Mouse (Mus musculus): ENCODE measurements at regions not wholly inside any gene's neighbourhood (a gene's known extent, or its start where the extent isn't known, plus 50 kb on each side); places are given as distances from the start of the nearest gene placed in this dataset.

DNA sequence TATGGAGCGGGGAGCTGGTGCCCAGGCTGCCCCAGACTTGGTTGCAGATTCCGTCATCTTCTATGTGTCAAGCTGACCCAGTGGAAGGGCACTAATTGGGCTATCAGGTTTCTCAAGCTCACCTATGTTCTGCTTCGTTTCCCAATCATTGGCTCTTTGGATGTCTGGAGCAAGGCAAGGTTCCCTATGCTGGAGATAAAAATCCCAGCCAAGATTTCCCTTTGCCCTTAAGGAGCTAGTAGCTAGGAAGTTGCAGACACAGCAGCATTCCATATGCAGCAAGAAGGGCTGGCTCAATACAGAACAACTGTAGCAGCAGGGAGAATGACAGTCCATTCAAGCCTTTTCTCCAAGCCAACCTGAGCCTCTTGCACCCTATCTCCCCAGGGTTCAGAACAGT, 159.2 kb upstream of the Zfp706 start:
- H3K27ac ChIP-seq (ENCODE audit: low read length) = no peak overlapping the region
- no peaks in the 10 kb centered on the region for H3K27me3 ChIP-seq (ENCODE audit: control insufficient read depth, insufficient read depth, low read depth, low read length)
- H3K4me2 ChIP-seq (ENCODE audit: low read depth, low read length) = no peak overlapping the region
- no peak overlapping the region for H3K4me3 ChIP-seq (ENCODE audit: low read depth, low read length)
- no peaks in the 10 kb centered on the region for H3K36me3 ChIP-seq (ENCODE audit: control insufficient read depth, insufficient read depth)
- 53% methylated on average over 3 of the region's 3 CpGs for WGBS (ENCODE audit: insufficient replicate concordance)
- H3K9ac ChIP-seq (ENCODE audit: low read depth, low read length) = no peak overlapping the region
- H3K4me1 ChIP-seq (ENCODE audit: control insufficient read depth, low read depth, low read length) = no peaks in the 10 kb centered on the region
- H3K9me3 ChIP-seq (replicated peaks; ENCODE audit: control insufficient read depth, low read length) = no peaks in the 10 kb centered on the region
- ATAC-seq (ENCODE audit: low read depth) = no peak

DNA sequence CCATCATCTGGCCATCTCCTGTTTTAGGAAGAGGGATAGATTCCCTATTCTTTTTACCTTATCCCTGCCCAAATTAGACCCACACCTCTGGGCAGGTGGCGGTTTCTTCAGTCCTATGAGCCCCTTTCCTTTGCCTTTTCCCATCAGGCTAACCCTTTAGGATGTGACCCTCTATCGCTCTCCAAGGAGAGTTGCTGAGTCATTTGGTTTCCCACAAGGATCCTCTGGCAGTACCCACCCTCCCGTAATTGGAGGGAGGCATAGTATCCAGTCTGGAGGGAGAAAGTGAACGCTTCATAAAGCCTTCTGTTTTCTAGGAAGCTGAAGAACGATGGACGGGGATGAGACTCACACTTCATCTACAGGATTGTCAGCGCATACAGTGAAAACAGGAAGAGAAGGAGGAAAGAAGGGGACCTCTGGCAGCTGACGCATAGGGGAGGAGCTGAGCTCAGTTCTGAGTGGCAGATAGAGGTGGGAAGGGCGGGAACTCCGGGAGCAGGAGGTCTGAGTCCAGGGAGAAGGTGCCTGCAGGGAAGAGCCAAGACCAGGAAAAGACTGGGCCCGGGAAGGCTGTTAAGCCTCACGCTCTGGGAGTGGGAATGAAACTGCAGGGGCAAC, 158.4 kb upstream of the Zfp706 start:
- no peak for ATAC-seq (ENCODE audit: low read depth)
- Histone ChIP-seq H3K27me3 (ENCODE audit: control insufficient read depth, insufficient read depth, low read depth, low read length) (no peaks in the 10 kb centered on the region), H3K4me3 (ENCODE audit: low read depth, low read length) (no peak overlapping the region), H3K27ac (ENCODE audit: low read length) (no peak overlapping the region), H3K4me2 (ENCODE audit: low read depth, low read length) (no peak overlapping the region), H3K9me3 (replicated peaks; ENCODE audit: control insufficient read depth, low read length) (no peaks in the 10 kb centered on the region), H3K4me1 (ENCODE audit: control insufficient read depth, low read depth, low read length) (no peaks in the 10 kb centered on the region), H3K36me3 (ENCODE audit: control insufficient read depth, insufficient read depth) (no peaks in the 10 kb centered on the region), H3K9ac (ENCODE audit: low read depth, low read length) (no peak overlapping the region)
- 9% methylated on average over 12 of the region's 12 CpGs for WGBS (ENCODE audit: insufficient replicate concordance)

DNA sequence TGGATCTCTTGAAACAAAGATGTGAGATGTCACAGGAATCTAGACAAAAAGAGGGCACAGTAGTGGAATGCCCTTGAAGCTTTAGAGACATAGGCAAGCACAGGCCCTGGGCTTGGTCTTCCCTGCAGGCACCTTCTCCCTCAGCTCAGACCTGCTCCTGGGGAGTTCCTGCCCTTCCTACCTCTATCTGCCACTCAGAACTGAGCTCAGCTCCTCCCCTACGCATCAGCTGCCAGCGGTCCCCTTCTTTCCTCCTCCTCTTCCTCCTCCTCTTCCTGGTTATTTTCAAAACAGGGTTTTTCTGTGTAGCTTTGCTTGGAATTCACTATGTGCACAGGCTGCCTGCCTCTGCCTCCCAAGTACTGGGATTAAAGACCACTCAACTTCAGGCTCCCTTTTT, 157.6 kb upstream of the Zfp706 start:
- H3K4me1 ChIP-seq (ENCODE audit: control insufficient read depth, low read depth, low read length) = no peaks in the 10 kb centered on the region
- no peaks in the 10 kb centered on the region for H3K27me3 ChIP-seq (ENCODE audit: control insufficient read depth, insufficient read depth, low read depth, low read length)
- no peak overlapping the region for H3K9ac ChIP-seq (ENCODE audit: low read depth, low read length)
- H3K27ac ChIP-seq (ENCODE audit: low read length) = no peak overlapping the region
- H3K9me3 ChIP-seq (replicated peaks; ENCODE audit: control insufficient read depth, low read length) = no peaks in the 10 kb centered on the region
- H3K36me3 ChIP-seq (ENCODE audit: control insufficient read depth, insufficient read depth) = no peaks in the 10 kb centered on the region
- 36% methylated on average over 2 of the region's 2 CpGs for WGBS (ENCODE audit: insufficient replicate concordance)
- H3K4me3 ChIP-seq (ENCODE audit: low read depth, low read length) = no peak overlapping the region
- H3K4me2 ChIP-seq (ENCODE audit: low read depth, low read length) = no peak overlapping the region
- ATAC-seq (ENCODE audit: low read depth) = no peak

DNA sequence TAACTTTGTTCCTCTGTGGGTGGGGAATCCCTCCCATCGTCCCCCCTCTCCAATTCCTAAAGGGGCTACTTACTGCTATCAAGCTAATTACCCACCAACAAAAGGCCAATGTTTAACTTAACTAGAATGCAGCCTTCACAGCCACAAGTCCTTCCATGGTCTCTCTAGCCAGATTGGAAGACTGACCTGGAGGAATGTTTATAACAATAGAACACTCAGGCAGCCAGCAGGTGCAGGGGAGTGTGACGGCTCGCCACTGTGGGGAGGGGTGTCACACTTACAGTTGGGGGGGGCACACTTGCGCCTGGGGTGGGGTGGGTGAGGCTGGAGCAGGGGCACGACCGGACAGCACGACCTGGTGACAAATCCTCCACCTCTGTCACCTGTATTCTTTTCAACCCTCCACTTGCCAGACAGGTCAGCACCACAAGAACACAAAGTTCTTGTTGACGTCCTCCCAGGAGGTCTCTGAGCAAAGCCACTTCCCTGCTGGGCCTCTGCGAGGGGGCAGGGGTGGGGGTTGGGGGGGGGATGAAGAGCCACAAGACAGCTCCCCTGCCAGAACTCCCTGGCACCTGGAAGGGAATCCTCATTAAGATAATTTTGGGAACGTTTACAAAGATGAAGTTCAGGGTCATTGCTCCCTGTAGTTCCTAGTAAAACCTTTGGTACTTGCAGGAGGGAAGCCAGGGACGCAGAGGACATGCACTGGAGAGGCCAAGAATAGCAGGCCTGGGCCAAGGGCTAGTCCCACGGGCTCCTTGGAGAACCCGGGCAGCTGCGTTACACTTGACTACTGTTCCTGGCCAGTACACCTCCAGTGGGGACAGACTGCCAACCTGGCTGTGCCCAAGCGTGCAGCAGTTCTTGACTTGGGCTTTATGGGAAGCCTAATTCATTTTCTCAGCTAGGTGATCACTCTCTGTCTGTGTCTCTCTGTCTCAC, 156.9 kb upstream of the Zfp706 start:
- Histone ChIP-seq H3K27ac (ENCODE audit: low read length) (no peak overlapping the region), H3K27me3 (ENCODE audit: control insufficient read depth, insufficient read depth, low read depth, low read length) (no peaks in the 10 kb centered on the region), H3K4me3 (ENCODE audit: low read depth, low read length) (no peak overlapping the region), H3K36me3 (ENCODE audit: control insufficient read depth, insufficient read depth) (no peaks in the 10 kb centered on the region), H3K4me2 (ENCODE audit: low read depth, low read length) (no peak overlapping the region), H3K9me3 (replicated peaks; ENCODE audit: control insufficient read depth, low read length) (no peaks in the 10 kb centered on the region), H3K4me1 (ENCODE audit: control insufficient read depth, low read depth, low read length) (no peaks in the 10 kb centered on the region), H3K9ac (ENCODE audit: low read depth, low read length) (no peak overlapping the region)
- ATAC-seq (ENCODE audit: low read depth) = no peak
- WGBS (ENCODE audit: insufficient replicate concordance) = 41% methylated on average over 15 of the region's 15 CpGs

DNA sequence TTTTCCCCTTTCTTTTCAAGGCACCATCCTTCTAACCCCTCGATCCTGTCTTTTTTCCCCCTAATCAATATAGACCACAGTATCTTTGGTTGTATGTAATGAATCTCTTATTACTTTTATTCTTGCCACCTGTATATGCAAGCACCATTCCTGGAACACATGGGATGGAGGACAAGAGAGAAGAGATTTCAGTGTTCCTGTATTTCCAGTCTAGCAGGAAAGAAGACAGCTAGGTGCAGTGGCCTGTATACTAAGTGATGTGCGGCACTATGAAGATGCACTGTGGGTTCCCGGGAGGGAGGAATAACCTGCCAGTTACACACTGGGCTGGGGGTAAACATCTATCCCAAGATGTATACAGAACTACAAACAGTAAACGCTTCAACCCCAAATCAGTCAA, 152.4 kb upstream of the Zfp706 start:
- Histone ChIP-seq H3K4me2 (ENCODE audit: low read depth, low read length) (no peak overlapping the region), H3K27me3 (ENCODE audit: control insufficient read depth, insufficient read depth, low read depth, low read length) (no peaks in the 10 kb centered on the region), H3K27ac (ENCODE audit: low read length) (no peak overlapping the region), H3K36me3 (ENCODE audit: control insufficient read depth, insufficient read depth) (no peaks in the 10 kb centered on the region), H3K4me3 (ENCODE audit: low read depth, low read length) (no peak overlapping the region), H3K9ac (ENCODE audit: low read depth, low read length) (no peak overlapping the region), H3K9me3 (replicated peaks; ENCODE audit: control insufficient read depth, low read length) (no peaks in the 10 kb centered on the region), H3K4me1 (ENCODE audit: control insufficient read depth, low read depth, low read length) (no peaks in the 10 kb centered on the region)
- no peak for ATAC-seq (ENCODE audit: low read depth)
- WGBS (ENCODE audit: insufficient replicate concordance) = 63% methylated on average over 4 of the region's 4 CpGs

DNA sequence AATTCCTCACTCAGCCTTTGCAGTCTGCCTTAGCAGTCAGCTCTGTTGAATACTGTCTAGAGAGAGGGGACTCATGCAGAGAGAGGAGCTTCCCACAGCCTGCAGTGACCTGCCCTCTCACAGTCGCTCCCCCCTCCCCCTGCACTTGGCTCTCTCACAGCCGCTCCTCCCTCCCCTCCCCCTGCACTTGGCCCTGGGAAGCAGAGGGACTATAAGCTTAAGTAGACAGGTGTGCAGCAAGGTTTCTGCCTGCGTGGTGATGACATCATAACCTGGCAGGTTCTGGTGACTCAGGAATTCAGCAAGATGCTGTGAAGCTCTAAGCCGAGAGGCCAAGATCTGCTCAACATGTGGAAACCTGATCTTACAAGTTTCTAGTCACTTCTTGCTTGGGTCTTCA, 151.8 kb upstream of the Zfp706 start:
- no peak overlapping the region for H3K9ac ChIP-seq (ENCODE audit: low read depth, low read length)
- ATAC-seq (ENCODE audit: low read depth) = no peak
- no peaks in the 10 kb centered on the region for H3K36me3 ChIP-seq (ENCODE audit: control insufficient read depth, insufficient read depth)
- WGBS (ENCODE audit: insufficient replicate concordance) = 31% methylated on average over 4 of the region's 4 CpGs
- no peaks in the 10 kb centered on the region for H3K27me3 ChIP-seq (ENCODE audit: control insufficient read depth, insufficient read depth, low read depth, low read length)
- H3K4me1 ChIP-seq (ENCODE audit: control insufficient read depth, low read depth, low read length) = no peaks in the 10 kb centered on the region
- no peak overlapping the region for H3K4me2 ChIP-seq (ENCODE audit: low read depth, low read length)
- no peaks in the 10 kb centered on the region for H3K9me3 ChIP-seq (replicated peaks; ENCODE audit: control insufficient read depth, low read length)
- H3K4me3 ChIP-seq (ENCODE audit: low read depth, low read length) = no peak overlapping the region
- no peak overlapping the region for H3K27ac ChIP-seq (ENCODE audit: low read length)

DNA sequence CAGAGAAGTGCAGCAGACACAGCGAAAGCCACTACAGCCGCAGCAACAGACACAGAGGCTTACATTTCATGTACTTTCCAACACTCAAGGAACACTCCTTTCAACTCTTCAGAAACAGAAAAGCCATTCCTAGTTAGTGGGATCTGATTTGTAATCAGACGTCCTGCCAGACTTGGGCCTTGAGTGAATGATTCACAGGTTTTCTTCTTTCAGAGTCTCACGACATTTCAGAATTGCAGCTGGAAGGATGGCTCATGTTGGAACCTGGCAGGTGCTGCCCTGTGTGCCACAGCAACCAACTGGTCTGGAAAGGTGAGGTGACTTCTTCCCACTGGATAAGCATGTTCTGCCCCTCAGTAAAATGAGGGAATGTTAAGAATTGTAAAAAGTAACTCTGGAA, 149.8 kb upstream of the Zfp706 start:
- H3K36me3 ChIP-seq (ENCODE audit: control insufficient read depth, insufficient read depth) = no peaks in the 10 kb centered on the region
- no peak overlapping the region for H3K4me3 ChIP-seq (ENCODE audit: low read depth, low read length)
- no peak overlapping the region for H3K27ac ChIP-seq (ENCODE audit: low read length)
- 51% methylated on average over 4 of the region's 4 CpGs for WGBS (ENCODE audit: insufficient replicate concordance)
- ATAC-seq (ENCODE audit: low read depth) = no peak
- H3K4me1 ChIP-seq (ENCODE audit: control insufficient read depth, low read depth, low read length) = no peaks in the 10 kb centered on the region
- H3K9ac ChIP-seq (ENCODE audit: low read depth, low read length) = no peak overlapping the region
- H3K9me3 ChIP-seq (replicated peaks; ENCODE audit: control insufficient read depth, low read length) = no peaks in the 10 kb centered on the region
- H3K27me3 ChIP-seq (ENCODE audit: control insufficient read depth, insufficient read depth, low read depth, low read length) = no peaks in the 10 kb centered on the region
- H3K4me2 ChIP-seq (ENCODE audit: low read depth, low read length) = no peak overlapping the region

DNA sequence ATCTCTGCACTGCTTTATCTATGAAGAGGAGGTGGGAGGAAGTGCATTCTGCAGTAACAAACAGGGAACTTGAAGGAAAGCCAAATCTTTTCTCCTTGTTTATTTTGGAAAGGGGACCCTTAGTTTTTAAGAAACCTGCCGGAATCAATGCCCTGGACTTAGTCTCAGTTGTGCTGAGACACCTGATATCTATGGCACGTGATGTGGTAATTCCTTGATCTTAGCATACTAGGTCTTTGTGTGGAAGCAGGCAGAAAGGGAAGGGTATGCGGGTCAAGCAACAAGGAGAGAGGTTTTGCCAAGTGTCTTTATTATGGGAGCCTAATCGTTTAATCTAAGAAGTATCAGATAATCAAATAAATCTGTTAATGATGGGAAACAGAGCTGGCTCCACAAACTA, 147.4 kb upstream of the Zfp706 start:
- WGBS (ENCODE audit: insufficient replicate concordance) = 75% methylated on average over 4 of the region's 4 CpGs
- Histone ChIP-seq H3K4me2 (ENCODE audit: low read depth, low read length) (no peak overlapping the region), H3K27me3 (ENCODE audit: control insufficient read depth, insufficient read depth, low read depth, low read length) (no peaks in the 10 kb centered on the region), H3K4me3 (ENCODE audit: low read depth, low read length) (no peak overlapping the region), H3K9me3 (replicated peaks; ENCODE audit: control insufficient read depth, low read length) (no peaks in the 10 kb centered on the region), H3K9ac (ENCODE audit: low read depth, low read length) (no peak overlapping the region), H3K36me3 (ENCODE audit: control insufficient read depth, insufficient read depth) (no peaks in the 10 kb centered on the region), H3K4me1 (ENCODE audit: control insufficient read depth, low read depth, low read length) (no peaks in the 10 kb centered on the region), H3K27ac (ENCODE audit: low read length) (no peak overlapping the region)
- no peak for ATAC-seq (ENCODE audit: low read depth)

DNA sequence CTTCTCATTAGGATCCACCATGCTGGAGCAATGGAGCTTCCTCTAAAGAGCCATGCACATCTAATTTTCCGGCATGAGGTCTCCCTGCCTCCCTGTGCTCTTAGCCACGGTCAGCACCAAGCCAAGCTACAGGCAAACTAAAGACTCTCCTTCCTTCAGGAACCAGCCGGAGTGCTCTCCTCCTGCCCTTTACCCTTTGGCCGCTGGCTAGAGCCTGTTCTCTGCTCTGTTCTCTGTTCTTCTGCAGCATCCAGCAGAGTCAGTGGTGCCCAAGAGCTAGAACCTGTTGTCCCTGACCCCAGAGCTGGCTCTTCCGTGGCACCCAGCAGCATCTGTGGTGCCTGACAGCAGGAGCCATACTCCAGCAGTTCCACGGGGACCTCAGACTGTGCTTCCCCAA, 145.6 kb upstream of the Zfp706 start:
- H3K4me3 ChIP-seq (ENCODE audit: low read depth, low read length) = no peak overlapping the region
- no peak for ATAC-seq (ENCODE audit: low read depth)
- H3K9me3 ChIP-seq (replicated peaks; ENCODE audit: control insufficient read depth, low read length) = no peaks in the 10 kb centered on the region
- no peak overlapping the region for H3K9ac ChIP-seq (ENCODE audit: low read depth, low read length)
- no peaks in the 10 kb centered on the region for H3K4me1 ChIP-seq (ENCODE audit: control insufficient read depth, low read depth, low read length)
- no peak overlapping the region for H3K4me2 ChIP-seq (ENCODE audit: low read depth, low read length)
- no peaks in the 10 kb centered on the region for H3K36me3 ChIP-seq (ENCODE audit: control insufficient read depth, insufficient read depth)
- WGBS (ENCODE audit: insufficient replicate concordance) = 63% methylated on average over 6 of the region's 6 CpGs
- no peak overlapping the region for H3K27ac ChIP-seq (ENCODE audit: low read length)
- H3K27me3 ChIP-seq (ENCODE audit: control insufficient read depth, insufficient read depth, low read depth, low read length) = no peaks in the 10 kb centered on the region
